Mouse (Mus musculus) midbrain, embryonic 13.5 days (tissue): ENCODE results near the gene Olfr1443. TPM values are rescaled to one million over a fixed set of nuclear protein-coding genes. Genes with fewer than 3 reads are reported as not detected.
"Not testable (repeated sequence)": the region's sequence is repeated elsewhere in the genome, so short reads cannot be mapped to it uniquely, and the experiment has no call there.

Source experiments
- ATAC-seq: fragments of 200-750 bp; cut with Nextera tagmentation; 2 replicates; pipeline ENCODE4 v1.8.0; 2017; ENCODE audit warnings: mild to moderate bottlenecking, moderate TSS enrichment, moderate library complexity
- H3K27ac ChIP-seq: fragments of 300-500 bp; sonication (generic); 2 replicates; pipeline ENCODE4 v1.5.1; 2015; ENCODE audit warnings: inconsistent platforms, mild to moderate bottlenecking, moderate library complexity
- H3K27me3 ChIP-seq: fragments of 300-500 bp; sonication (generic); 2 replicates; pipeline ENCODE4 v1.6.1; 2015; ENCODE audit warnings: mild to moderate bottlenecking, inconsistent platforms
- H3K36me3 ChIP-seq: fragments of 300-500 bp; sonication (generic); 2 replicates; pipeline ENCODE4 v1.6.1; 2015; ENCODE audit warnings: mild to moderate bottlenecking, inconsistent platforms
- H3K4me1 ChIP-seq: fragments of 300-500 bp; sonication (generic); replicated peaks from 2 replicates; pipeline ENCODE4 v1.6.1; 2015; ENCODE audit warnings: inconsistent platforms
- H3K4me2 ChIP-seq: fragments of 300-500 bp; sonication (generic); replicated peaks from 2 replicates; pipeline ENCODE4 v1.6.1; 2015; ENCODE audit warnings: moderate library complexity, mild to moderate bottlenecking, inconsistent platforms
- H3K4me3 ChIP-seq: fragments of 300-500 bp; sonication (generic); replicated peaks from 2 replicates; pipeline ENCODE4 v1.5.1; 2015; ENCODE audit warnings: mild to moderate bottlenecking, inconsistent platforms
- H3K9ac ChIP-seq: fragments of 300-500 bp; sonication (generic); replicated peaks from 2 replicates; pipeline ENCODE4 v1.6.1; 2015; ENCODE audit warnings: mild to moderate bottlenecking, inconsistent platforms
- H3K9me3 ChIP-seq: fragments of 300-500 bp; sonication (generic); 2 replicates; pipeline ENCODE4 v1.6.1; 2016; ENCODE audit warnings: mild to moderate bottlenecking, inconsistent platforms
- WGBS: fragments of 180-500 bp; shearing (Covaris S2); methylation state at CpG from one replicate; pipeline ENCODE4 v1.1.7; 2015; 5-methylcytosine and 5-hydroxymethylcytosine counted together
- polyA plus RNA-seq: library from polyadenylated mRNA; unstranded; fragments of >200 nt; fragmentation: Nextera tagmentation; extraction: Ambion mirVana; gene quantifications from 2 replicates; pipeline ENCODE4 v1.2.1, GENCODE M21; 2015

Gene Olfr1443
- polyA plus RNA-seq, 1 experiment from 2014 or later = not detected

- Histone ChIP-seq H3K27ac (no peak within 1 kb of the TSS), H3K4me1 (no peaks in the 10 kb centered on the region), H3K9ac (no peak within 1 kb of the TSS), H3K9me3 (no peaks in the 10 kb centered on the region), H3K4me2 (no peak within 1 kb of the TSS), H3K4me3 (no peak within 1 kb of the TSS), H3K36me3 (no peaks in the 10 kb centered on the region), H3K27me3 (no peaks in the 10 kb centered on the region)
- 88% methylated on average over 3 of the region's 3 CpGs for WGBS
- ATAC-seq = no peak
Observed at GRCm38 (mm10) chr19:12695590-12695989, 17.7 kb downstream of the Olfr1443 start, which contains the start of gene Keg1. TSS of gene Keg1 (plus strand) at chr19:12695786.

DNA sequence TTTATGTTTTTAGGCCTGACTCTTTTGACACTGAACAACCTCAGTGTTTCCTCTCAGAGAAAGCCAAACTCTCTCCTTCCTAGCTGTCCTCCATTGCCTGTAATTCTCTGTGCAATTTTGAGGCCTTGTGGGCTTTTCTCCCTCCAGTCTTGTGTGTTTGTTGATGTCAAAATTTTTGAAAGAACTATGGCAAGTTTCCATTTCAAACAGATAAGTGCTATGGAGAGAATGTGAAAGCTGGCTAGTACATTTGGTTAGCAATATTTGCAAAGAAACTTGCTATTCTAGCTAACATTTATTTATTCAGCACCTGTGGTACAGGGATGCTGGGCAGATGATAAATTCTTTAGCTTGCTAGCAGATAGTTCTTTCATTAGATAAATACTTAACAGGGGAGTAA, 18.3 kb downstream of the Olfr1443 start:
- Histone ChIP-seq H3K36me3 (no peaks in the 10 kb centered on the region), H3K27me3 (no peaks in the 10 kb centered on the region), H3K4me1 (no peaks in the 10 kb centered on the region), H3K4me3 (no peak overlapping the region), H3K4me2 (no peak overlapping the region), H3K9me3 (no peaks in the 10 kb centered on the region), H3K9ac (no peak overlapping the region), H3K27ac (no peak overlapping the region)
- no peak for ATAC-seq

DNA sequence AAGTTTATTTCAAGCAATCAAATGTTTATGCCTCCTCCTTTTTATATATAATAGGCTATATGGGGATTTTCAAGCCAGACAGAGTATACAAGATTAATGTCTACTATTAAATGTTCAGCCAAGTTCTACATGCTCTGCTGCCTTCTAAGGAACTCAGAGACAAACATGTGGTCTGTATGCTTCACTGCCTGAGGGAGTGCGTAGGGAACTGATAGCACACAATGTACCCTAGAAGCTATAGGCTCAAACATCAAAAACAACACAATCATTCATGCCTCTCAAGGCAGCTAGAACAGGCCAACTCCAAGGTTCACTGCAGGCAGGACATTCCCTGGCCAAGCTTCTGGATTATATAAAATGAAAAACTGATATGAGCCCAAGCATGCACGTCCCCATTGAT, 30.5 kb downstream of the Olfr1443 start:
- Histone ChIP-seq H3K9ac (no peak overlapping the region), H3K27ac (no peak overlapping the region), H3K4me2 (no peak overlapping the region), H3K4me1 (no peaks in the 10 kb centered on the region), H3K36me3 (no peaks in the 10 kb centered on the region), H3K4me3 (no peak overlapping the region), H3K27me3 (no peaks in the 10 kb centered on the region), H3K9me3 (no peaks in the 10 kb centered on the region)
- WGBS = 86% methylated on average over 2 of the region's 2 CpGs
- no peak for ATAC-seq

- Histone ChIP-seq H3K4me1 (no peaks in the 10 kb centered on the region), H3K4me3 (no peak overlapping the region), H3K9ac (no peak overlapping the region), H3K27ac (no peak overlapping the region), H3K4me2 (no peak overlapping the region), H3K36me3 (no peaks in the 10 kb centered on the region), H3K27me3 (no peaks in the 10 kb centered on the region), H3K9me3 (no peaks in the 10 kb centered on the region)
- ATAC-seq = no peak
Observed at GRCm38 (mm10) chr19:12708986-12709385, 31.1 kb downstream of the Olfr1443 start.

GRCm38 (mm10) chr19:12719189-12719588, 41.3 kb downstream of the Olfr1443 start:
- H3K4me3 ChIP-seq = no peak overlapping the region
- ATAC-seq = no peak
- H3K9me3 ChIP-seq = no peaks in the 10 kb centered on the region
- WGBS = 87% methylated on average over 6 of the region's 6 CpGs
- H3K4me1 ChIP-seq = no peaks in the 10 kb centered on the region
- no peak overlapping the region for H3K9ac ChIP-seq
- H3K27ac ChIP-seq = no peak overlapping the region
- no peaks in the 10 kb centered on the region for H3K36me3 ChIP-seq
- H3K27me3 ChIP-seq = no peaks in the 10 kb centered on the region
- H3K4me2 ChIP-seq = no peak overlapping the region

- Histone ChIP-seq H3K27ac (no peak overlapping the region), H3K9me3 (no peaks in the 10 kb centered on the region), H3K9ac (no peak overlapping the region), H3K27me3 (no peaks in the 10 kb centered on the region), H3K4me3 (no peak overlapping the region), H3K4me1 (no peaks in the 10 kb centered on the region), H3K4me2 (no peak overlapping the region), H3K36me3 (no peaks in the 10 kb centered on the region)
- no peak for ATAC-seq
- 71% methylated on average over 2 of the region's 2 CpGs for WGBS
Observed at GRCm38 (mm10) chr19:12720463-12720862, 42.6 kb downstream of the Olfr1443 start.

GRCm38 (mm10) chr19:12720919-12721318, 43.0 kb downstream of the Olfr1443 start:
- not testable (repeated sequence) for H3K9ac ChIP-seq, ATAC-seq, H3K27ac ChIP-seq, H3K27me3 ChIP-seq, H3K4me1 ChIP-seq, H3K9me3 ChIP-seq, H3K36me3 ChIP-seq, H3K4me2 ChIP-seq, H3K4me3 ChIP-seq
- WGBS = 92% methylated on average over 5 of the region's 5 CpGs

- H3K4me1 ChIP-seq, H3K4me2 ChIP-seq, H3K9ac ChIP-seq, H3K27me3 ChIP-seq, H3K36me3 ChIP-seq, ATAC-seq, H3K9me3 ChIP-seq, H3K27ac ChIP-seq, H3K4me3 ChIP-seq: not testable (repeated sequence)
- WGBS = 95% methylated on average over 7 of the region's 7 CpGs
Observed at GRCm38 (mm10) chr19:12721596-12721995, 43.7 kb downstream of the Olfr1443 start.

DNA sequence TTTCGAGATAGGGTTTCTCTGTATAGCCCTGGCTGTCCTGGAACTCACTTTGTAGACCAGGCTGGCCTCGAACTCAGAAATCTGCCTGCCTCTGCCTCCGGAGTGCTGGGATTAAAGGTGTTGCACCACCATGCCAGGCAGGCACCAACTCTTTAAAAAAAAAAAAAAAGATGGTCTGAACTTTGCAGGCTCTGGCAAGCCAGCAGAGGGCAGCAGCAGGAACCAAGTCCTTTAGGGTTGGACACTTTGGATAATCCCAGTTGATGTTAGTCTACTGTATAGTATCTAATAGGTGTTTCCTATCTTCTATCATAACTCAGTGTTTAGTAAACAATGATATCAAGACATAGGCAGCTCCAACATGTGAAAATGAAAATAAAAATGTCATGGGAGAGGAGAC, 44.4 kb downstream of the Olfr1443 start:
- Histone ChIP-seq H3K4me1 (no peaks in the 10 kb centered on the region), H3K9me3 (no peaks in the 10 kb centered on the region), H3K27ac (no peak overlapping the region), H3K36me3 (no peaks in the 10 kb centered on the region), H3K4me3 (no peak overlapping the region), H3K4me2 (no peak overlapping the region), H3K9ac (no peak overlapping the region), H3K27me3 (no peaks in the 10 kb centered on the region)
- WGBS = 85% methylated on average over 2 of the region's 3 CpGs
- ATAC-seq = no peak

GRCm38 (mm10) chr19:12725851-12726250, 47.9 kb downstream of the Olfr1443 start:
- ATAC-seq = no peak
- Histone ChIP-seq H3K9ac (no peak overlapping the region), H3K4me1 (no peaks in the 10 kb centered on the region), H3K4me3 (no peak overlapping the region), H3K36me3 (no peaks in the 10 kb centered on the region), H3K27ac (no peak overlapping the region), H3K9me3 (no peaks in the 10 kb centered on the region), H3K4me2 (no peak overlapping the region), H3K27me3 (no peaks in the 10 kb centered on the region)
- 84% methylated on average over 1 of the region's 1 CpGs for WGBS

DNA sequence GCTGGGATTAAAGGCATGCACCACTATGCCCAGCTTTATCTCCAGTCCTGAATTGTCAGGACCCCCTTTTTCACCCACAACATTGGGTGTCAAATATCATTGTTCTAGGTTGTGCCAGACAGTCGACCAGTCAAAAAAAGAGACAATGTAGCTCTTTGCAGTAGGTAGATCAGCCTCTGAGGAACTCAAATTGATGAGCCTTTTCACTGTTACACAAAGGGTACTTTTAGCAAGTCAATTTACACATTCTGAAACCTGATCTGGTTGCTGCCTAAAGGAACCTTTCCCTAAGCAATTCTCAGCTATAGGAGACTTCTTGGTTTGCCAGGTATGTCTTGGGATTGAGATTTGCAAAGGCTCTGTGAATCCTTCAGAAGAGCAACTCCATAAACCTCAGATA, 53.1 kb downstream of the Olfr1443 start:
- H3K4me1 ChIP-seq = no peaks in the 10 kb centered on the region
- 69% methylated on average over 1 of the region's 1 CpGs for WGBS
- ATAC-seq = no peak

GRCm38 (mm10) chr19:12731950-12732349, 54.0 kb downstream of the Olfr1443 start:
- ATAC-seq = no peak
- H3K27me3 ChIP-seq = no peaks in the 10 kb centered on the region
- WGBS = 86% methylated on average over 2 of the region's 2 CpGs
- H3K36me3 ChIP-seq = no peaks in the 10 kb centered on the region
- H3K9me3 ChIP-seq = no peaks in the 10 kb centered on the region
- H3K4me1 ChIP-seq = no peaks in the 10 kb centered on the region
- no peak overlapping the region for H3K27ac ChIP-seq
- no peak overlapping the region for H3K4me2 ChIP-seq
- H3K9ac ChIP-seq = no peak overlapping the region
- no peak overlapping the region for H3K4me3 ChIP-seq

More for the DNA sequence above, 53.1 kb downstream of the Olfr1443 start:
- Histone ChIP-seq H3K4me2 (no peak overlapping the region), H3K9me3 (no peaks in the 10 kb centered on the region), H3K27me3 (no peaks in the 10 kb centered on the region), H3K27ac (no peak overlapping the region), H3K9ac (no peak overlapping the region), H3K4me3 (no peak overlapping the region), H3K36me3 (no peaks in the 10 kb centered on the region)
